Mouse (Mus musculus): ENCODE data around the gene Disc1.

GRCm38 (mm10) chr8:125012695-125013627, 41.0 kb upstream of the Disc1 start, which contains the start of gene Tsnax:
- peak; percentile 59; the same call in 1 of the 2 replicates for TF ChIP-seq POLR2A (IDR thresholded peaks at IDR 0.05; ENCODE audit: borderline replicate concordance, control insufficient read depth, low read depth, low read length)
- TF ChIP-seq CTCF (IDR thresholded peaks at IDR 0.05; ENCODE audit: control insufficient read depth, insufficient read depth, low read length) = no peak
